Mouse (Mus musculus): ENCODE measurements at regions not wholly inside any gene's neighbourhood (a gene's known extent, or its start where the extent isn't known, plus 50 kb on each side); places are given as distances from the start of the nearest gene placed in this dataset.

GRCm38 (mm10) chr8:7060255-7060656 lies 1600.8 kb downstream of the Efnb2 start:
- TF ChIP-seq POLR2A (IDR thresholded peaks at IDR 0.05; ENCODE audit: borderline replicate concordance, extremely low read depth, low read depth, low read length), result no peak
- TF ChIP-seq CTCF (IDR thresholded peaks at IDR 0.05; ENCODE audit: insufficient read depth, low read length), result no peak
- Histone ChIP-seq H3K4me3 (replicated peaks; ENCODE audit: extremely low read depth, low read depth, low read length) (no peak overlapping the region), H3K4me1 (ENCODE audit: control insufficient read depth, insufficient read depth, low read length) (no peaks in the 10 kb centered on the region)
- 40% methylated on average over 4 of the region's 4 CpGs for WGBS
- DNase-seq, result no peak

DNA sequence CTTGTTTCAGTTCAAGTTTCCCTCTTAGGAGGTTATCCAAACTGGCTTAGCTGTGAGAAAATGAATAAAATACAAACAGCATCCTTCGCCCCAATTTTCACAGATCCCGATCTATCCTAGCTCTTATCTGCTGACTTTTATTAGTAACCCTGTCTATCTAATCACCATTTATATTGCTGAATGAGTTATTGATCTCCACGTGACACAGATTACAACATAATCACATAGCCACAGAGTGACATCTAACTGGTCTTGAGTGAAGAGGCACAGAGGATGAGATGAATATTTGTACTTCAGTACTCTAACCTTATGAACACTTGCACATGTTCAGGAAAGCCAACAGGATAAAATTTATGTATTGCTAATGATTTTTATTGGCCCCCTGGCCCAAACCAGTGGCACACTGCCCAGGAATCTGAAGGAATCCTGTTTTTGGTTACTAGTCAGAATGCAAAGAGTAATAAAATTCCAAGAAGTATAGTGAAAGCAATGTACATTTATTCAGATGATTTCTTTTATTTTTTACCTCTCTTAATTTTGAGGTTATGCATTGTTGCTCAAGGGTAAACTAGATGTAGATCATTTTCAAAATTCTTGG lies 1634.7 kb downstream of the Efnb2 start:
- TF ChIP-seq POLR2A (IDR thresholded peaks at IDR 0.05; ENCODE audit: borderline replicate concordance, extremely low read depth, low read depth, low read length) (no peak), CTCF (IDR thresholded peaks at IDR 0.05; ENCODE audit: insufficient read depth, low read length) (no peak)
- no peak for DNase-seq
- no peak overlapping the region for H3K4me3 ChIP-seq (replicated peaks; ENCODE audit: extremely low read depth, low read depth, low read length)
- 70% methylated on average over 3 of the region's 3 CpGs for WGBS
- H3K4me1 ChIP-seq (ENCODE audit: control insufficient read depth, insufficient read depth, low read length), result no peaks in the 10 kb centered on the region

DNA sequence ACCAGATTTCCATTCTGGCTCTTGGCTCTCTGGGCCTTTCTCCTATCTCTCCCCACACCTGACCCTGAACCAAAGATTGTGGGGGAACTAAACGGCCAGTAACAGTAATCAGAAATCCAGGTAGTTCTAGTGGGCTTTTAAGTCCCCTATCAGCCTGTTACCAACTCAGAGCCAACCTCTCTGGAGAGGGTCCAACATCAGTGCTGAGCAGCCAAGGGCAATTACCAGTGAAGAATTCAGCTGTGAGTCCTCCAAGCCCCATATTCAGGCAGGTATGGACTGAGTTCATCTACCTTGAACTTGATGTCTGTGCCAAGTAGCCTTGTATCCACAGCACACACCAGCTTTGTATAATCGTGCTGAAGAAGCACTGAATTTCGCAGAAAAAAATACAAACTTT lies 1636.7 kb downstream of the Efnb2 start:
- WGBS, result 75% methylated on average over 3 of the region's 3 CpGs
- DNase-seq, result no peak
- TF ChIP-seq POLR2A (IDR thresholded peaks at IDR 0.05; ENCODE audit: borderline replicate concordance, extremely low read depth, low read depth, low read length), result no peak
- TF ChIP-seq CTCF (IDR thresholded peaks at IDR 0.05; ENCODE audit: insufficient read depth, low read length), result no peak
- Histone ChIP-seq H3K4me1 (ENCODE audit: control insufficient read depth, insufficient read depth, low read length) (no peaks in the 10 kb centered on the region), H3K4me3 (replicated peaks; ENCODE audit: extremely low read depth, low read depth, low read length) (no peak overlapping the region)

- 37% methylated on average over 5 of the region's 5 CpGs for WGBS
These were observed 1649.2 kb downstream of the Efnb2 start for GRCm38 (mm10) chr8:7011881-7012280.

GRCm38 (mm10) chr8:6991516-6991915 lies 1669.5 kb downstream of the Efnb2 start:
- 82% methylated on average over 2 of the region's 2 CpGs for WGBS
- TF ChIP-seq CTCF (IDR thresholded peaks at IDR 0.05; ENCODE audit: insufficient read depth, low read length) (no peak), POLR2A (IDR thresholded peaks at IDR 0.05; ENCODE audit: borderline replicate concordance, extremely low read depth, low read depth, low read length) (no peak)
- DNase-seq, result no peak
- no peaks in the 10 kb centered on the region for H3K4me1 ChIP-seq (ENCODE audit: control insufficient read depth, insufficient read depth, low read length)
- H3K4me3 ChIP-seq (replicated peaks; ENCODE audit: extremely low read depth, low read depth, low read length), result no peak overlapping the region

More at GRCm38 (mm10) chr8:7011881-7012280, 1649.2 kb downstream of the Efnb2 start:
- TF ChIP-seq CTCF (IDR thresholded peaks at IDR 0.05; ENCODE audit: insufficient read depth, low read length) (no peak), POLR2A (IDR thresholded peaks at IDR 0.05; ENCODE audit: borderline replicate concordance, extremely low read depth, low read depth, low read length) (no peak)
- no peak for DNase-seq
- H3K4me1 ChIP-seq (ENCODE audit: control insufficient read depth, insufficient read depth, low read length), result no peaks in the 10 kb centered on the region
- no peak overlapping the region for H3K4me3 ChIP-seq (replicated peaks; ENCODE audit: extremely low read depth, low read depth, low read length)

- TF ChIP-seq POLR2A (IDR thresholded peaks at IDR 0.05; ENCODE audit: borderline replicate concordance, extremely low read depth, low read depth, low read length), result no peak
- no peak for TF ChIP-seq CTCF (IDR thresholded peaks at IDR 0.05; ENCODE audit: insufficient read depth, low read length)
- Histone ChIP-seq H3K4me1 (ENCODE audit: control insufficient read depth, insufficient read depth, low read length) (no peaks in the 10 kb centered on the region), H3K4me3 (replicated peaks; ENCODE audit: extremely low read depth, low read depth, low read length) (no peak overlapping the region)
- 71% methylated on average over 3 of the region's 3 CpGs for WGBS
- no peak for DNase-seq
These were observed 1671.5 kb downstream of the Efnb2 start for GRCm38 (mm10) chr8:6989359-6990095.

GRCm38 (mm10) chr8:6973961-6974360 lies 1687.1 kb downstream of the Efnb2 start:
- DNase-seq, result no peak
- TF ChIP-seq POLR2A (IDR thresholded peaks at IDR 0.05; ENCODE audit: borderline replicate concordance, extremely low read depth, low read depth, low read length) (no peak), CTCF (IDR thresholded peaks at IDR 0.05; ENCODE audit: insufficient read depth, low read length) (no peak)
- H3K4me3 ChIP-seq (replicated peaks; ENCODE audit: extremely low read depth, low read depth, low read length), result no peak overlapping the region
- H3K4me1 ChIP-seq (ENCODE audit: control insufficient read depth, insufficient read depth, low read length), result no peaks in the 10 kb centered on the region

DNA sequence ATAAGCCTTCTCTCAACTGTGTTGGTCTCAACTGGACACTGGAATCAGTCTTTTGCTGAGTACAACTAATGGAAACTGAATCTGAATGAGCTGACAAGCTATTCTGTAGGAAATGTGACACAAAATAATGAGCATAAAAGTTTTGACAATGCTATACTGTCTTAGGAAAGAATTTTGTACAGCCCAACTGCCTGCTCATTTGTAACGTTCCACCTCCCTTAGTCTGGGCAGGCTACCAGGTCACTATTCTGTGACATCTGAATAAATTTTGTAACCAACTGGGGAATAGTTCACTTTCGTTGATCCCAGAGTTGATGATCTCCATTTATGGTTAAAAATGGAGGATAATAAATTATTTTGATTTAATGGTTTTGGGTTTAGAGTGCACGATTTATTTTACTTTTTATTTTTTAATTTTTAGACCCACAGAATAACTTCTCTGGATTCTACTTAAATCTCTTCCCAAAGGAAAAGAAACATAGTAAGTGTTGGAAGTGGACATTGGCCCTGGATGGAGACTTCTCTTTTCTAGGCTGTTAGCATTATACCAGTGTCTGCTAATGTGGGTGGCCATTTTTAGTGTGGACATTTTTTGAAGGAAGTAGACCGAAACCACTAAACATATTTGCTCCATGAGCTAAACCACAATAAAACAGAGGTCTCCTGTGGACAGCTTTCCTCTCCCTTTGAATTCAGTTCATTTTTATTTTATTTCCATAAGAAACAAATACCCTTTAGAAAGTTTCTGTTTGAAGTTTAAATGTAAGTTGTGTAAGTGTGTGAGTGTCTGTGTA lies 1697.8 kb downstream of the Efnb2 start:
- no peak for DNase-seq
- Histone ChIP-seq H3K4me3 (replicated peaks; ENCODE audit: extremely low read depth, low read depth, low read length) (no peak overlapping the region), H3K4me1 (ENCODE audit: control insufficient read depth, insufficient read depth, low read length) (no peaks in the 10 kb centered on the region)
- TF ChIP-seq POLR2A (IDR thresholded peaks at IDR 0.05; ENCODE audit: borderline replicate concordance, extremely low read depth, low read depth, low read length) (no peak), CTCF (IDR thresholded peaks at IDR 0.05; ENCODE audit: insufficient read depth, low read length) (no peak)
- WGBS, result 68% methylated on average over 4 of the region's 4 CpGs

- DNase-seq, result no peak
- no peak overlapping the region for H3K4me3 ChIP-seq (replicated peaks; ENCODE audit: extremely low read depth, low read depth, low read length)
- no peaks in the 10 kb centered on the region for H3K4me1 ChIP-seq (ENCODE audit: control insufficient read depth, insufficient read depth, low read length)
- TF ChIP-seq POLR2A (IDR thresholded peaks at IDR 0.05; ENCODE audit: borderline replicate concordance, extremely low read depth, low read depth, low read length) (no peak), CTCF (IDR thresholded peaks at IDR 0.05; ENCODE audit: insufficient read depth, low read length) (no peak)
- WGBS, result 81% methylated on average over 5 of the region's 5 CpGs
These were observed 1703.0 kb downstream of the Efnb2 start for GRCm38 (mm10) chr8:6958086-6958485.
